Mouse (Mus musculus) heart, postnatal 36 days (tissue): ENCODE measurements at regions not wholly inside any gene's neighbourhood (a gene's known extent, or its start where the extent isn't known, plus 50 kb on each side); places are given as distances from the start of the nearest gene placed in this dataset.

Source experiments
- DNase-seq, 2 experiments: peaks; one replicate each; pipeline ENCODE4 v3.0.0; 2021 to 2022
- intact Hi-C: fragments of 180-260 bp; cut with DNase I; formaldehyde crosslinking; loops from one replicate; pipeline ENCODE4 v1.15.1; 2025

DNA sequence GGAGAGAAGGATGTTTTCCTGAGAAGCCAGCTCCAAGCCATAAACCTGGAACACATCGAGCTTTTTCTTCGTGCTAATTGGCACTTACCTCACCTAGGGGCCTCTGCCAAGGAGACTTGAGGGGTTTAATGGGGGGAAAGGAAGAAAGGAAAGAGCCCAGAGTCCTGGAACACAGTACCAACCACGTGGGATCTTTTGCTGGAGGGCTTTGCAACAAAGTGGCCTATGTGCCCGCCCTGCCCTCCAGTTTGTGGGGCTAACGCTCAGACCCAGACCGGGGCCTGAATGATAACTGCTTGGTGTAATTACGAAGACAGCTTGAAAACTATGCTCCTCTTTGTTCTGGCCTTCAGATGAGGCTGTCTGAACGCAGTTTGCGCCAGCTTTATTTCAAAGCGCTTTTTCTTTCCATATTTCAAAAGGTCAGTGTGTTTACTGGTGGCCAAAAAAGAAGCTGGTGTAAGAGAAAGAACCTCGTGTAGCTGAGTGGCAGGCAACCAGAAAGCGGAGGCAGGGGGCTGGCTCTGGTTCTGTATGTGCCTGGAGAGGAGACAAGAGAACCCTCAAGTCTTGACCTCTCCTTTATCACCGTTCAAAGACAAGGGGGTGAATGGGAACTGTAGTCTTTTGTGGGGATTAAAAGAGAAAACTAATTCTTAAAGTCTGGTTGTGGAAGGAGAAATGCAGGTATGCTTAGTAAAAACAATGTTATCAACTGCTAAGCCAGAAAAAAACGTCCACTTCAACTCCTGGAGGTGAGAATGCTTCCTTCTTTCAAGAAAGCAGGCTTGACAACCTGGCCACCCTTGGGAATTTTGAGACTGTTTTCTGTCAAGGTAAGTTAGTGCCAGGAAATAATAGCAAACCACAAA lies 136.1 kb upstream of the Btg1 start:
- no peak for DNase-seq
- intact Hi-C loops = no loop called here

DNA sequence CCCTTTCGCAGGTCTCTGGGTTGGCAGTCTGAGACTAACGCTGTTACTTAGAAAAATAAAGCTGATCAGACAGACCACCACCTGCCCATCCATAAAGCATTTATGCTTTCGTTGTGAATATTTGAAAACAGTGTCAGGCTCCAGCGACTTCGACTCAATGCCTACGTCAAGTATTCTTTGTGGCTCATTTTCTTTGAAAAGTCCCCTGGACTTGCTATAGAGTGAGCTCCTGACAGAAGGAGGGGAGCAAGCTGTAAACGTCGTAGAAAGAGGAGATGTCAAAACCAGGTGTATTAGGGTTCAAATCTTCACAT lies 135.5 kb upstream of the Btg1 start:
- intact Hi-C loops = no loop called here
- no peak for DNase-seq

DNA sequence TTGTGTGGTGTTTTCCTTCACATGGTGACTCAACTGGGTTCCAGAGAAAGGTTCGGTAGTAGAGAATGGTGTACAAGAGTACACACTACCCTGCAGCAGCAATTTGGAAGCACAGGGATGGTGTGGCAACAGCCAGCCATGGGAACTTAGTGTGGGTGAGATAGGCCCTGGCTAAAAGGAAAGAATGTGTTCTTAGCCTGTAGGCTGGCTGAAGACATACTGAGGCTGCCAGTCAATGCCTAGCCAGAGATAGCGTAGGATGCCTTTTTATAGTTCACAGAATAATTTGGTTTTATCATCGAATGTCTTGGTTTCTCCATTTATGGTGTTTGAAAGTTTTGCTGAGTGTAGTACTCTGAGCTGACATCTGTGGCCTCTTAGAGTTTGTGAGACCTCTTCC lies 130.1 kb upstream of the Btg1 start:
- intact Hi-C loops = no loop called here
- DNase-seq = no peak

DNA sequence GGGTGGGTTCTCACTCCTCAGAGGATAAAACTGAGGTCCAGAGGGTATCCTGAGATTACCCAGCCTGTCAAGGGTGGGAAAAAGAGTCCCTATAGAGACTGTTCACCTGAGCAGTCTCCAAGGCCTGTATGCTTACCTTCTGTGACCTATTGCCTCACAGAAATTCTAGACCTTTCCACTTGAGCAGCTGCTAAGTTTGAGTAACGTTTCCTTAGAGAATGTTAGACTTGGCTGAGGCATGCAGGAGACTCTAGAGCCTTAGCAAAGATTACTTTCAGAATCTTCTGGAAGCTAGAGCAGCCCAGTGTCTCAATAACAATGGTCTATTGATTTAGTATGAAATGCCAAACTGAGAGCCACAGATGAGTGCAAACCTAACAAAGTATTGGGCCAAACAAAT lies 123.1 kb upstream of the Btg1 start:
- intact Hi-C loops = no loop called here

DNA sequence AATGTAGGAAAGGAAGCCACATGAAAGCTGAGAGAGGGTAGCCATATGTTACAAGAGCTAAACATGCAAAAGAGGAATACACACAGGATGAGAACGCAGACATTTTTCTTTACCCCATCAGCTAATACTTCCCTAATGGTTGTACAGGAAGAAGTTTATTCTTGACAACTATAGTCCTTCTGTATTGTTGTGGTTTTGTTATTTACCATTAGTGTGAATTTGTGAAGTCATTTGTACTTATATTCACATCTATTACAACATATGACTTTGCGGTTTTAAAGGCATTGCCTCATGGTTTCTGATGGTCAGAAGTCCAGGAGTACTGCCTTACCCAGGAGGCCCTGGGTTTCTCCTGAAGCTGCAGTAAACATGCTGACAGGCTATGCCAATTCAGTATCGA lies 120.1 kb upstream of the Btg1 start:
- no peak for DNase-seq
- intact Hi-C loops = no loop called here

More for the DNA sequence above, 123.1 kb upstream of the Btg1 start:
- DNase-seq = no peak

DNA sequence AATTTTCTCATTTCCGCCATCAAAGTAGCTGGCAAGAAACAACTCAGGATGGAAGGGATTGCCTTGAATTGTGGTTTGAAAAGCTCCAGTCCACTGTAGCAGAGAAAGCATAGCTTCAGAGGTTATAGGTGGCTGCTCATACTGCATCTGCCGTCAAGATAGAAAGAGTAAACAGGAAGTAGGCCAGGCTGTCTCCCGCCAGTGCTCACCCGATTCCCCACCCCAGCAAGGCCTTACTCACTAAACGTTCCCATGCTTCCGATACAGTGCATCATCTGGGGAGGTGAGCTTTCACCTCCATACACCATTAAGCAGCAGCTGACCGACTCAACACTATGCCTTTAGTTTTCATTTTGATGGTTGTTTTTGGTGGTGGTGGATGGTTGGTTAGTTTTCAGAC lies 119.3 kb upstream of the Btg1 start:
- intact Hi-C loops = no loop called here
- no peak for DNase-seq

DNA sequence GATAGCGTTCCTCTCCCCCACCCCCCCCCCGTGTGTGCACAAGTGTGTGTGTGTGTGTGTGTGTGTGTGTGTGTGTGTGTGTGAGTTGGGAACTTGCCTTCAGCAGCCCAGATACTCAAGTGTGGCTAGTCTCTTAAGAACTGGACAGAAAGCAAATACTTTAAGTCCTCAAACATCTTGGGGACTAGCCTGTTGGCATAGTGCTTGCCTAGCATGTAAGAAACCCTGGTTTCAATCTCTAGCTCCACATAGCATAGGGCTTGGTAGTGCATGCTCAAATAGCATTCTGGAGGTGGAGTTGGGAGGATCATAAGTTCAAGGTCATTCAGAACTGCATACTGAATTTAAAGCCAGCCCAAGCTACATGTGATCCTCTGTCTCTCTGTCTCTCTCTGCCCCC lies 117.5 kb upstream of the Btg1 start:
- no peak for DNase-seq
- intact Hi-C loops = no loop called here

DNA sequence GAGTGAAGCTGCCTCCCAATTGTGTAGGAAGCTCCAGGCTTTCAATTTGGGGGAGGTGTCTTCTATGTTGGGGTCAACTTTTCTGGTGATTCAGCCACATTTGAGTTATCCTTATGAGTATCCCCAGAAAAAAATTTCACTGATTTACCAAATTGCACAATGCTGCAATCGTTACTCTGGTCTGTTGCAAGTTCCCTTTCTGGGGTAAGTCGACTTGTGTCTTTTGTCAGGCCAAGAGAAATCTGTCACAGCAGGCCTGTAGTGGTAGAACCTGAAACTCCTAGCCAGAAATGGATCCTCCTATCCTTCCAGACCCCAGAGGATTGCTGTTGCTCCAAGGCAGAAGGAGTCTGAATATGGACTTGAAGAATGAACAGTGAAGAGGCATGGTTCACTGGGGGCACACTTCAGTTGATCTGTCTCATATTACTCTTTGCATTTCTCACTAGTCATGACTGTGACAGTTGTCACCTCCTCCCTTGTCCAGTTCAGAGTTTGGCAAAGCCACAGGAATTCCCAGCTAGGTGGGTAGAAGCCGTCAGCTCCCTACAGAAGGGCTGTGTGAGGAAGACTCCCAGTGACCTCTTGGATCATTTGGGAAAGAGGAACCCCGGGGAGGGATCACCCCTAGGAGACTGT lies 114.6 kb upstream of the Btg1 start:
- no peak for DNase-seq
- intact Hi-C loops = no loop called here

DNA sequence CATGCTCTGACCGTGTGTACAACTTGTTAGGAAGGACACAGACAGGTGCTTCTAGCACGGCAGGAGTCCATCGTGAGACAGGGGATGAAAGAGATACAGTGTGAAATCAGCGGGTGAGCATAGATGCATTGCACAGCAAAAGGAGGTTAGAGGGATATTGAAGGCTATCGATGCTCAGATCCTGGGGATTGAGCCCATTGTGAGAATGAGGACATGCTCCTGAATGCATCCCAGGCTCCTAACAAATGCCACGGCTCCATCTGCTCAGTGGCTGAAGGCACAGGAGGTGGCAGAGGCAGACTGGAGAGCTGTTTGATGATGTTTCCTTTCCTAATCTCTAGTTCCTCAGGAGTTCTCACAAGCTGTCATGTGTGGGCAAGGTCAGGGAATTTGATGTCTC lies 114.1 kb upstream of the Btg1 start:
- no peak for DNase-seq
- intact Hi-C loops = no loop called here

DNA sequence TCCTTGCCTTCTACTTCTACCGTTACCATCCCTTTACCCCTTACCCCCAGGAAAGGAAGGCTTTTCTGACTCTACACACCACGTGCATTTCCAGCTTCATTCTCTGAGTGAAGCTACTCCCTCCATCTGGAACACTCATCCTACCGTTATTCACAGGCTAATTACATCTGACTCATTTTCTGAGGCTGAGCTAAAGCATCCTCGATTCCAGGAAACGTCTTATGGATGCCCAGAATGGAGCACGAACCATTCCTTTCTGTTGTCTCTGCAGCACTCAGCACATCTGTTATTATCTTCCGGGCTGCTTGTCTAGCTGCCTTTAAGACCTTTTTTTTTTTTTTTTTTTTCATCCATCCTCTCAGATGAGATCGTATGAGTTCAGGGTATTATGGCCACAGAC lies 112.5 kb upstream of the Btg1 start:
- no peak for DNase-seq
- intact Hi-C loops = no loop called here

DNA sequence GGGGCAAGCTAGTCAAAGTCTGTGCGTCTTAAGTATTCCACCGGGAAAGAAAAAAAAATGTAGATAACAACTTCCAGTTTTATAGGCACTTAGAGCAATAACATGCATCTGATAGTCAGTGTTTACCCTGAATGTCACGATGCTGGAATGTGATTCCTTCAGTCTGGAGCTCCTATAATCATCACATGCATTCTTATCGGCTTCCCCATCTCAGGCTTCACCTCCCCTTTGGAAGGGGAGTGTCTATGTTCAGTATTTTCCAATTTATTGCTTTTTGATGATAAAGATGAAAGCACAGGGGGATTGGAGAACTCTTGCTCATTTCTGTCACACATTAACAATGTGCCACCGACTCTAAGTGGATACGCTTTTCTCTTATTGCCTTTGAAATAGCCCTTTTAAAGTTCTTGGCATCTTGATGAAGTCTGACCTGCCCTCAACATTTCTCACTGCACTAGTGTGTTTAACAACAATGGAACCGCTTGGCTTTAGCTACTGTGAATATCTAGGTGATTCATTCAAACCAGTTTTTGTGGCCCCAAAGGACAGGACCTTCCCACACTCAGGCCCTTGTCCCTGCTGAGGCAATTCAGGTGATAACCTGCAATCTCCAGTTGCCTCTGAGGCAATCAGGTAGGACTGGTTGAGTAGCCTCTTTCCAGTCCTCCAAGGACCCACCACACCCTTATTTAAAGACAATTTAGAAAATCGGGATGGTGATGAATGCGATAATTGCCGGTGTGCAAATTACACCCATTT lies 101.5 kb upstream of the Btg1 start:
- intact Hi-C loops = no loop called here
- DNase-seq = no peak

DNA sequence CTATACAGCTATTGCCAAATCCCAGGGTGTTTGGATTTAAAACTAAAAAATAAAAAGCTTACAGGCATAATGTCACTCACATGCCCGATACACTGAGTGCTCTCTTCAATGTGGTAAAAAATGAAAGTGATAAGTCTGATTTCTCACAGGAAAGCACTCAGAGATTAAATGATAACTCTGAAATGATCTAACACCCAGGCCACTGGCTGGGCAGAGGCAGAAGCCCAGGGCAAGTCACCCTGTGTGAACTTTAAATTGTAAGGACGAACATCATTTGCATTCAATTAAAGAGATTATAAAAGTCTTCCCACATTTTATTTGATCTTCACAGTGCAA lies 100.9 kb upstream of the Btg1 start:
- DNase-seq = no peak
- intact Hi-C loops = no loop called here

DNA sequence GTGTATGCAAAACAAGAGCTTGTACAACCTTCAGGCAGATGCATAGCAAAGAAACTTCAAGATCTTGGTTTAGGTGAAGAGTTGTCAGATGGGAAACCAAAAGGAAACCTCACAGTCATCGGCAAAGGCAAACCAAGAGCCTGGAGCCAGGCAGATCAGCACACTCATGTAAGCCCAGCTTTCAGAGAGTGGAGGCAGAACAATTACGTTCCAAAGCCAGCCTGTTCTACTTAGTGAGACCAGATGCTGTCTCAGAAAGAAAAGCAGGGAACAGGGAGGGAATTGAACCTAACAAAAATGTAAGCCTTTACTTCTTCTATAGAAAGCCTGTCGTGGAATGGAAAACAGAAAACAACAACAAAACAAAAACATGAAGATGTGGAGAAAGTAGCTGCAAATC lies 97.4 kb upstream of the Btg1 start:
- DNase-seq = no peak
- intact Hi-C loops = no loop called here

DNA sequence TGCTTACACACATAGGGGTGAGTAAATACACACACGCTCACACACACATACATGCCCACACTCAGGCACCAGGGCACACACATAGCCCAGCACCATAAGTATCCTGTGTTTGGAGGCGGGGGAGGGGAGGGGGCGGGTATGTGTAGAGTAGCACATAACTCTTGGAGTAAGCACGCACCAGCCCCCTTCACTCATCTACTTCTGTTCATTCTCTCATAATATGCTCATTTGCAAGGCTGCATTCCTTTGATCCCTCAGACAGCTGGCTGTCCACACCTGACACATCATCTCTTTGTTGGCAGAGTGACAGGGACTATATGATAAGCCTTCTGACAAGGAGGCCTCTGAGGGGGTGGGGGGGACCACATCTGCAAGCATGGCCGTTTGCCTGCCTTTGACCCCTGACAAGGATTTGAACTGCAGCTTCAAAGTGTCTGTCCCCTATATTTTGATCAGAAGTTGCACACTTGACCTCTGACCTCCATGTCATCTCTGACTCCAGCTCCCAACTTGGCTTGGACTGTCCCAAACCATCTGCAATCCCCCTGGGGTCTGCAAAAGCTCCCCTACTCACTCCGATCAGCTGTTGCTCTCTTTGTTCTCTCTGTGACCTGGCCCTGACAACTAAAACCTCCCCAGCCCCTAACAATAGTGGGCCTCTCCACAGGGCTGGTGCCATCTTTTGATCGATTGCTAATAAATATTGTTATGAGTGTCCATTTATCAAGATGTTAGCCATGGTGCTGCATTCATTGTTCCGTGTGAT lies 95.6 kb upstream of the Btg1 start:
- no peak for DNase-seq
- intact Hi-C loops = no loop called here

DNA sequence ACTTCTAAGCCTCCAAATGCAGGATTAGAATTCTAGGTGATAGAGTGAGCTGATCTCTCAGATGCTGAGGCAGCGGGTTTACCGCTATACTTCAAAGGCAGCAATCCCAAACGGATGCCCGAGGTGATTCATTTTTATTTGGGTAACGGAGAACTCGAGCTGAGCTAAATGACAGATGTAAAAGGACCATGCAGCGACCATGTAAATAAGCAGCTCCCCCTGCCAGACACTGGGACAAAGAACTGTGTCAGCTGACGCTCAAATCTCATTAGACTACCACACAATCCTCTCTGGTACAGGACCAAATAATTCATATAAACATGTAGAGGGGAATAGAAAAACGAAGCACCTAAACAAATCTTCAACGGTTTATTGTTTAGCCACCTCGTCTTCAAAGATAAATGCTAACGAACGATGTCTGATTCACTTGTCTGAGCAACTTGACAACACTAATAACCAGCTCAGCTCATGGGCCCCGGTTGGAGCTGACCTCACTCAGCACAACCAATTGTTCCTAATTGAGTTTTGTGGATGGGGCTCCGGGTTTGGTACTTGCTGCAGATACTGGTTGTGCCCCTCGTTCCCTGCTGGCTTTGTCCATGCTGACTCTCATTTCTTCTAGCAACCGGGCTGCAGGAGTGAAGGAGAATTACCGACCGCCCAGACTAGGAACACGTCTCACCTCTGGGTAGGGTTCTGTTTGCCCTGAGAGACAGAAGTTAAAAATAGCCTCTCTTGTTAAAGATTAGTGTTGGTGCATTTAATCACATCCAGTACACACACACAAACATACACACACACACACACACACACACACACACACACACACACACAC lies 92.6 kb upstream of the Btg1 start:
- no peak for DNase-seq
- intact Hi-C loops = no loop called here

DNA sequence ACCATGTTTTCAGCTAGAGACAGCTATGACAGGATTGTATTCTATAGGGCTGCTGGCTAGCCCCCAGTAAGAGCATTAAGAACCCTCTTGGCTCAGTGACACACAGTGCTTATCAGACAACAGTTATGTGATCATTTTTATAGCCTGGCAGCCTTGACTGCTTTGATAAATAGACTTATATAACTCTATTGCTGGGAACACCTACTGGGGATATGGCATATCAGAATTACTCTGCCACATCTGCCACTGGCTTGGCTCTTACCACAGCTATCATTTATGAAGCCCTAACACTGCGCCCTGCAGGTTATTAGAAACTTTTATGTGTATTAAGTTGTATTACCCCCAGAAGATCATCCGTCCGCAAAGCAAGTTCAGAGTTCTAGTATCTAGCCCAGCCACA lies 88.9 kb upstream of the Btg1 start:
- intact Hi-C loops = no loop called here
- DNase-seq = no peak

DNA sequence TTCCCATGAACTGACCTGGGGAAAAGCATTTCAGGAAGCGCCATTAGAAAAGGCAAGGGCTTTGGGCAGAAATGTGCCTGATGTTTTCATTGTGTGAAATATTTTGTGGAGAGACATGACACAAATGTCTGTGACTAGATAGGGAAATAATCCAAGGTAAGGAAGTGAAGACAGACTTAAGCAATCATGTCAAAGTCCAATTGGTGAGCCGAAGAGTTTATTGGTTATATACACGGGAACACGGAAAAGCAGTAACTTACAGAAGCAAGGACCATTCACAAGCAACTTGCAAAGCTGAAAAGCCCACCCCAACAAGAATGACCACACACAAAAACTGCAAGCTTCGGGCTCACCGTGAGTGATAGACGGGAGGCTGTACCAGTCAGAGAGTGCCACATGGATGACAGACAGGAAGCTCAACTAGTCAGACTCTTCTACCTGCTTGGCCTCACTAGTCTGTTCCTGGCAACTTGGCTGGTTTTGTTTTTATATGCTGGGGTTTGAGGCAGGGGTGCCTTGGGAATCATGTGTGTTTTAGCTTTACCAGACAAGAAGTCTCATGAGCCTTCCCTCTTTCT lies 82.2 kb upstream of the Btg1 start:
- DNase-seq = no peak
- intact Hi-C loops = no loop called here

DNA sequence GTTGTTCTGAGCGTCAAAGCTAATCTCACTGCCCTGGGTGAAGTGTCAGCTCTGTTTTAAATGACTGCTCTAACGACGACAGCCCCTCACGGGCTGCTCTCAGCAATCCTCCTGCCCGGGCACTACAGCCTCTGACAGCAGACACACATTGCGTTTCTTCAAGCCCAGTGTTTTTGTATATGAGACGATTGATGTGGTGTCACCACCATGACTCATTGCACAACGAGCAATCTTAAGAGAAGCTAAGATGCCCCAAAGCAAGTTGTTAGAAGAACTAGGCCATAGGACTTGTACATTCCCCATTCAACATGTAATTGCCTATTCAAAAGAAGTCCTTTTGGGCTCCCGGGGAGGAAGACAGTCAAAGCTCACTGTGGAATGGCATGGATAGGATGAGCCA lies 81.3 kb upstream of the Btg1 start:
- intact Hi-C loops = no loop called here
- DNase-seq = no peak

DNA sequence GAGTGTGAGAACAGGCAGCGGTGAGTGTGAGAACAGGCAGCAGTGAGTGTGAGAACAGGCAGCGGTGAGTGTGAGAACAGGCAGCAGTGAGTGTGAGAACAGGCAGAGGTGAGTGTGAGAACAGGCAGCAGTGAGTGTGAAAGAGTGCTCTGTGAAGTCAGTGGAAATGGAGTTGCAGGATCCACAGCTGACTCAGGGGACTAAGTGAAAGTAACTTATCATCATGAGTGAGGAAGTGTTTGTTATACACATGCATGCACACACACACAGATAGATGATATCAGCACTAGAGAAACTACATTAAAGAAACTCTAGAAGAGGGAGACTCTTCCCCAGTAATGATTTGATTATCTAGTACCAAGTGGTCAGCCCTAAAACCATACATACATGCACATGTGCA lies 76.0 kb upstream of the Btg1 start:
- intact Hi-C loops = no loop called here
- no peak for DNase-seq

DNA sequence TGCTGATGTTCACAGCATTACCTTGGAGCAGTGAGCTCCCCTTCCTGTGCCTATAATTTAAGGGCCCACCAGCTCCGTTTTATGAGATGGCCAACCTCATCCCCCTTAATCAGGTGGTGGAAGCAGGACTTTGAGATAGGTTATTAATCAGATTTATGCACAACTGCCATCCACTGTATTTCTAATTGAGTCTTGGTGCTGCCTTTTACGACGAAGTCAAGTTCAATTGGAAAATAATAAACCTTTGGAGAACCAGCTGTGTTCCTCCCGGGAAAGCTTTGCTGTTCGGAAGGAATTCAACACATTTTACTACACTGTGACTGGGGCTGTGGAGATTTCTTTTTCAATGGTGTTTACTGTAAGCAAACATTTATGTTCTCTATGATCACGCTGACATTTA lies 71.5 kb upstream of the Btg1 start:
- no peak for DNase-seq
- intact Hi-C loops = no loop called here
